Mouse (Mus musculus): ENCODE results near the gene Max.

- no peak for TF ChIP-seq CTCF (IDR thresholded peaks at IDR 0.05 in 2 of 3, conservative IDR thresholded peaks at IDR 0.05 in 1 of 3; ENCODE audit: control insufficient read depth in 1 of 3, insufficient read depth in 1 of 3, low read depth in 2 of 3, low read length in 3 of 3, poor library complexity in 1 of 3, severe bottlenecking in 1 of 3)
- no peak for TF ChIP-seq USF2 (IDR thresholded peaks at IDR 0.05; ENCODE audit: borderline replicate concordance in 1 of 2, insufficient read depth in 1 of 2, low read depth in 1 of 2, low read length in 2 of 2)
- no peak for TF ChIP-seq POLR2A (IDR thresholded peaks at IDR 0.05; ENCODE audit: control insufficient read depth in 1 of 2, insufficient read depth in 1 of 2, low read depth in 1 of 2, low read length in 2 of 2, poor library complexity in 1 of 2)
- no peak for TF ChIP-seq MXI1 (IDR thresholded peaks at IDR 0.05; ENCODE audit: low read depth, low read length)
- no peak for TF ChIP-seq GATA1 (IDR thresholded peaks at IDR 0.05; ENCODE audit: low read depth, low read length)
- no peak for TF ChIP-seq UBTF (IDR thresholded peaks at IDR 0.05; ENCODE audit: borderline replicate concordance, insufficient read depth, low read depth, low read length)
- TF ChIP-seq HCFC1 (IDR thresholded peaks at IDR 0.05; ENCODE audit: low read depth, low read length) = no peak
Observed at GRCm38 (mm10) chr12:76901508-76902294, 60.3 kb downstream of the Max start.

Data from MEL (cell line).